Mouse (Mus musculus) intestine, embryonic 14.5 days (tissue): Measurements from ENCODE around the gene Ccdc117. TPM values are rescaled to one million over a fixed set of nuclear protein-coding genes. Genes with fewer than 3 reads are reported as not detected.

Experiments
- ATAC-seq: fragments of 200-750 bp; cut with Nextera tagmentation; replicated peaks from 2 replicates; pipeline ENCODE4 v1.8.0; 2017; ENCODE audit warnings: low read depth, moderate number of reproducible peaks, moderate TSS enrichment, moderate library complexity; ENCODE audit not compliant: low FRiP score, low TSS enrichment
- DNase-seq: peaks from one replicate; pipeline ENCODE4 v3.0.0-alpha.2; 2018; ENCODE audit warnings: low spot score
- H3K27ac ChIP-seq: fragments of 300-500 bp; sonication (generic); 2 replicates; pipeline ENCODE4 v1.5.1; 2014; ENCODE audit warnings: low read depth, mild to moderate bottlenecking, control low read depth
- H3K27me3 ChIP-seq: fragments of 300-500 bp; sonication (generic); replicated peaks from 2 replicates; pipeline ENCODE4 v1.6.1; 2014; ENCODE audit warnings: low read length, control low read depth; ENCODE audit not compliant: control insufficient read depth, insufficient read depth
- H3K36me3 ChIP-seq: fragments of 300-500 bp; sonication (generic); 2 replicates; pipeline ENCODE4 v1.6.1; 2014; ENCODE audit warnings: low read length, control low read depth; ENCODE audit not compliant: control insufficient read depth, insufficient read depth
- H3K4me1 ChIP-seq: fragments of 300-500 bp; sonication (generic); replicated peaks from 2 replicates; pipeline ENCODE4 v1.6.1; 2014; ENCODE audit warnings: low read length, control low read depth, mixed read lengths; ENCODE audit not compliant: control insufficient read depth, insufficient read depth
- H3K4me2 ChIP-seq: fragments of 300-500 bp; sonication (generic); 2 replicates; pipeline ENCODE4 v1.6.1; 2014; ENCODE audit warnings: low read length
- H3K4me3 ChIP-seq: fragments of 300-500 bp; sonication (generic); 2 replicates; pipeline ENCODE4 v1.5.1; 2014; ENCODE audit warnings: low read depth, low read length, control low read depth, mixed read lengths
- H3K9ac ChIP-seq: fragments of 300-500 bp; sonication (generic); 2 replicates; pipeline ENCODE4 v1.6.1; 2014; ENCODE audit warnings: mild to moderate bottlenecking, low read length
- H3K9me3 ChIP-seq: fragments of 300-500 bp; sonication (generic); 2 replicates; pipeline ENCODE4 v1.6.1; 2016; ENCODE audit warnings: low read length, control low read depth; ENCODE audit not compliant: control insufficient read depth
- WGBS: fragments of 180-500 bp; shearing (Covaris S2); extraction: QIAGEN DNeasy Blood & Tissue Kit; methylation state at CpG from one replicate; pipeline ENCODE4 v1.1.7; 2014; 5-methylcytosine and 5-hydroxymethylcytosine counted together
- polyA plus RNA-seq: library from polyadenylated mRNA; unstranded; fragments of >200 nt; fragmentation: Nextera tagmentation; extraction: Ambion mirVana; gene quantifications from 2 replicates; pipeline ENCODE4 v1.2.1, GENCODE M21; 2014

The Ccdc117 gene
- polyA plus RNA-seq, 1 experiment from 2014 or later: 16.8 TPM

- Histone ChIP-seq H3K36me3 (no peaks in the 10 kb centered on the region), H3K4me2 (no peak overlapping the region), H3K9ac (no peak overlapping the region), H3K4me3 (no peak overlapping the region), H3K27ac (no peak overlapping the region), H3K4me1 (no peaks in the 10 kb centered on the region), H3K9me3 (no peaks in the 10 kb centered on the region), H3K27me3 (no peaks in the 10 kb centered on the region)
- 73% methylated on average over 13 of the region's 13 CpGs for WGBS
- ATAC-seq (0 out of 2 replicates have a peak, but pooled peaks have one; percentile 32), DNase-seq (no peak)
These were observed 42.9 kb downstream of the Ccdc117 start for GRCm38 (mm10) chr11:5498931-5499661.

- Histone ChIP-seq H3K27ac (no peak overlapping the region), H3K36me3 (no peaks in the 10 kb centered on the region), H3K4me3 (no peak overlapping the region), H3K9ac (no peak overlapping the region), H3K27me3 (no peaks in the 10 kb centered on the region), H3K4me2 (no peak overlapping the region), H3K4me1 (no peaks in the 10 kb centered on the region), H3K9me3 (no peaks in the 10 kb centered on the region)
- 73% methylated on average over 9 of the region's 9 CpGs for WGBS
- ATAC-seq (no peak), DNase-seq (no peak)
These were observed 43.6 kb downstream of the Ccdc117 start for GRCm38 (mm10) chr11:5498422-5498821.

GRCm38 (mm10) chr11:5496559-5497248, 45.3 kb downstream of the Ccdc117 start:
- no peak overlapping the region for H3K9ac ChIP-seq
- WGBS: 93% methylated on average over 13 of the region's 13 CpGs

GRCm38 (mm10) chr11:5495906-5496305, 46.1 kb downstream of the Ccdc117 start:
- H3K4me1 ChIP-seq: no peaks in the 10 kb centered on the region
- 82% methylated on average over 5 of the region's 5 CpGs for WGBS
- no peaks in the 10 kb centered on the region for H3K9me3 ChIP-seq
- H3K9ac ChIP-seq: no peak overlapping the region
- ATAC-seq: no peak
- H3K4me3 ChIP-seq: no peak overlapping the region
- no peak overlapping the region for H3K4me2 ChIP-seq
- H3K27ac ChIP-seq: no peak overlapping the region
- no peaks in the 10 kb centered on the region for H3K36me3 ChIP-seq
- DNase-seq: no peak
- H3K27me3 ChIP-seq: no peaks in the 10 kb centered on the region

More at GRCm38 (mm10) chr11:5496559-5497248, 45.3 kb downstream of the Ccdc117 start:
- ATAC-seq (no peak), DNase-seq (no peak)
- Histone ChIP-seq H3K4me1 (no peaks in the 10 kb centered on the region), H3K4me2 (no peak overlapping the region), H3K36me3 (no peaks in the 10 kb centered on the region), H3K4me3 (no peak overlapping the region), H3K27me3 (no peaks in the 10 kb centered on the region), H3K27ac (no peak overlapping the region), H3K9me3 (no peaks in the 10 kb centered on the region)

GRCm38 (mm10) chr11:5495286-5495832, 46.6 kb downstream of the Ccdc117 start:
- Histone ChIP-seq H3K4me2 (no peak overlapping the region), H3K27ac (no peak overlapping the region), H3K9ac (no peak overlapping the region), H3K4me1 (no peaks in the 10 kb centered on the region), H3K27me3 (no peaks in the 10 kb centered on the region), H3K4me3 (no peak overlapping the region), H3K36me3 (no peaks in the 10 kb centered on the region), H3K9me3 (no peaks in the 10 kb centered on the region)
- DNase-seq (no peak), ATAC-seq (no peak)
- 77% methylated on average over 12 of the region's 12 CpGs for WGBS

GRCm38 (mm10) chr11:5493869-5494268, 48.1 kb downstream of the Ccdc117 start:
- Histone ChIP-seq H3K27me3 (no peaks in the 10 kb centered on the region), H3K4me1 (no peaks in the 10 kb centered on the region), H3K4me3 (no peak overlapping the region), H3K9me3 (no peaks in the 10 kb centered on the region), H3K27ac (no peak overlapping the region), H3K36me3 (no peaks in the 10 kb centered on the region), H3K4me2 (no peak overlapping the region), H3K9ac (no peak overlapping the region)
- 58% methylated on average over 2 of the region's 2 CpGs for WGBS
- ATAC-seq (no peak), DNase-seq (no peak)

- DNase-seq (no peak), ATAC-seq (no peak)
- no peaks in the 10 kb centered on the region for H3K9me3 ChIP-seq
- no peaks in the 10 kb centered on the region for H3K36me3 ChIP-seq
- H3K4me3 ChIP-seq: no peak overlapping the region
- no peaks in the 10 kb centered on the region for H3K27me3 ChIP-seq
- WGBS: 39% methylated on average over 7 of the region's 7 CpGs
- H3K4me2 ChIP-seq: no peak overlapping the region
- no peaks in the 10 kb centered on the region for H3K4me1 ChIP-seq
- no peak overlapping the region for H3K27ac ChIP-seq
- no peak overlapping the region for H3K9ac ChIP-seq
These were observed 50.1 kb downstream of the Ccdc117 start for GRCm38 (mm10) chr11:5491912-5492311.

- ATAC-seq (no peak), DNase-seq (no peak)
- H3K27me3 ChIP-seq: no peaks in the 10 kb centered on the region
- 80% methylated on average over 10 of the region's 10 CpGs for WGBS
- no peaks in the 10 kb centered on the region for H3K4me1 ChIP-seq
- H3K27ac ChIP-seq: no peak overlapping the region
- no peaks in the 10 kb centered on the region for H3K36me3 ChIP-seq
- no peak overlapping the region for H3K4me2 ChIP-seq
- H3K9me3 ChIP-seq: no peaks in the 10 kb centered on the region
- no peak overlapping the region for H3K4me3 ChIP-seq
- no peak overlapping the region for H3K9ac ChIP-seq
These were observed 50.9 kb downstream of the Ccdc117 start for GRCm38 (mm10) chr11:5490989-5491656.
